Mouse (Mus musculus): ENCODE measurements around the gene Psmc3ip. TPM values are rescaled to one million over a fixed set of nuclear protein-coding genes. Genes with fewer than 3 reads are reported as not detected.

Gene Psmc3ip
- 57.0 and 64.8 TPM in 2 replicates for polyA plus RNA-seq (2014; fragmentation: Nextera tagmentation; extraction: Ambion mirVana)

DNA sequence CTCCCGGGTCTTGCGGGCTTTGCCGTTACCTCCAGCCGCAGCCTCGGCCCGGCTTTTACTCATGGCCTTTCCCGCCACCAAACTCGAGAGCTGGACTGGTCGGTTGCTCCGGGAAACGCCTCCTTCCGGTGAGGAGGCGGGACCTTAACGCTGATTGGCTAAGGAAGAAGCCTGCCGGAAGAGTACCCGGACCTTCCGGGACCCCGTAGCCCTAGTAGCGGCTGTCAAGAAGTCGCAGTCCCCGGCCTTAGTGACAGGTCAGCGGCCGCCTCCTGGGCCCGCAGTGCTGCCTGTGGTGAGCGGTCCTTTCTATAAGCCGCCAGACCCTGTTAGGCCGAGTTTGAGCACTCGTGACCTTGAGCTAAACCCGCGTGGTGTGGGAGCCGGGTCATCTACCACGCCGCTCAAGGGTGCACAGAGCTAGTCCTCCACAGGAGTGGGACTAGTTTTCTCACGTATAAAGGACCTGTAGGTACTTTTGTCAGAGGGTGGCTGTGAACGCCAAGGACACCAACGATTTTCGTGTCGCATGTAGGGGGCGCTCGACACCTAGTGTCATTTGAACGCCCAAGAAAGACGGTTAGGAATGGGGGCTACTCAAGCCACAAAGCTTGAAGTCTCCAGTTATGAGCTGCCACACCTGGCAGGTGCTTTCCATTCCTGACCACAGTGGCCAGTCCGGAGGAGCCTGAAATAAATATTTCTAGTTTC, at the start of gene Psmc3ip:
TSS of gene Psmc3ip (minus strand) at position 123 of the 711 bp plus-strand sequence.
- Histone ChIP-seq H3K27me3 (ENCODE audit: control insufficient read depth, insufficient read depth, low read length) (no peaks in the 10 kb centered on the region), H3K9me3 (ENCODE audit: control insufficient read depth, low read length) (no peaks in the 10 kb centered on the region), H3K9ac (ENCODE audit: low read length) (peak within 1 kb of the TSS; percentile 79), H3K4me2 (peak within 1 kb of the TSS; percentile 90), H3K4me1 (ENCODE audit: control insufficient read depth, insufficient read depth, low read length) (peaks cover 8% of the 10 kb centered on the region), H3K36me3 (ENCODE audit: control insufficient read depth, insufficient read depth, low read length) (peaks cover 27% of the 10 kb centered on the region), H3K4me3 (ENCODE audit: low read depth, low read length) (peak within 1 kb of the TSS; percentile 65), H3K27ac (ENCODE audit: low read depth, low read length) (peak within 1 kb of the TSS; percentile 75)
- ATAC-seq (ENCODE audit: low FRiP score) (peak; percentile 97), DNase-seq (ENCODE audit: low spot score, missing footprints) (peak; percentile 99)
- 1% methylated on average over 43 of the region's 43 CpGs for WGBS

DNA sequence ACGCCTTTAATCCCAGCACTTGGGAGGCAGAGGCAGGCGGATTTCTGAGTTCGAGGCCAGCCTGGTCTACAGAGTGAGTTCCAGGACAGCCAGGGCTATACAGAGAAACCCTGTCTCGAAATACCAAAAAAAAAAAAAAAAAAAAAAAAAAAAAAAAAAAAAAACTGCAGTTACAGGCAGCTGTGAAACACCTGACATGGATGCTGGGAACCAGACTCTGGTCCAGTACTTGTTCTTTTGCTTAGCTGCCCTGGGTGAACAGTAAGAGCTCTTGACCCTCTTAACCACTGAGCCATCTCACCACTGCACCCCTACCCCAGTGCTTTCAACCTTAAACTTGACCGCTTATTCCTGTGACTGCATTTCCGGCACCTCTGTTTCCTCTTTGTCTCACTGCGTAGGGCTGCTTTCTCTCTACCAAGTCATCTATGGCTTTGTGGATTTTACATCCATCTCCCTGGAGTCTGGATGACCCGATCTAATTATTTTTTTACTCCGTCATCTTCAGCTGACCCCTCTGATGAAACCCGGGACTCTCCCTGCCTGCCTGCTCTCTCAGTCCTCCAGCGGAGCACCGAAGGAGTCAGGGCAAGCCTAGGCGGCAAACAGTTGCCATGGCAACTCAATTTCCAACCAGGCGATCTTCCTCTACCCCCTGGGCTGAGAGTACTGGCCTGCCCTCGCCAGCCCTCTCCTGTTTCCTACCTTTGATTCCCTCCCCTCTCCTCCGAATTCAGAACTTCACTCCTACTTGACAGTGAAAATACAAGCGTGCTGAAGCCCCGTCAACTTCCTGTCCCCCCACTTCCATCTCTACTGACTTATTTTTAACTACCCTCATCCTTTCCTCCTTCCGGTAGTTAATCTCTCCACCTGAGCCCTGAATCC, 48.3 kb upstream of the Psmc3ip start:
- Histone ChIP-seq H3K9me3 (ENCODE audit: control insufficient read depth, low read length) (no peaks in the 10 kb centered on the region), H3K4me2 (peak overlapping the region; percentile 45), H3K4me3 (ENCODE audit: low read depth, low read length) (peak overlapping the region; percentile 20; the same call in 1 of the 2 replicates), H3K27ac (ENCODE audit: low read depth, low read length) (no peak overlapping the region), H3K27me3 (ENCODE audit: control insufficient read depth, insufficient read depth, low read length) (no peaks in the 10 kb centered on the region), H3K9ac (ENCODE audit: low read length) (peak overlapping the region; percentile 59), H3K4me1 (ENCODE audit: control insufficient read depth, insufficient read depth, low read length) (peaks cover 3% of the 10 kb centered on the region; the same call in 1 of the 2 replicates), H3K36me3 (ENCODE audit: control insufficient read depth, insufficient read depth, low read length) (no peaks in the 10 kb centered on the region)
- ATAC-seq (ENCODE audit: low FRiP score), result peak; percentile 79; the same call in 1 of the 2 replicates
- WGBS, result 21% methylated on average over 18 of the region's 19 CpGs
- DNase-seq (ENCODE audit: low spot score, missing footprints), result peak; percentile 95

DNA sequence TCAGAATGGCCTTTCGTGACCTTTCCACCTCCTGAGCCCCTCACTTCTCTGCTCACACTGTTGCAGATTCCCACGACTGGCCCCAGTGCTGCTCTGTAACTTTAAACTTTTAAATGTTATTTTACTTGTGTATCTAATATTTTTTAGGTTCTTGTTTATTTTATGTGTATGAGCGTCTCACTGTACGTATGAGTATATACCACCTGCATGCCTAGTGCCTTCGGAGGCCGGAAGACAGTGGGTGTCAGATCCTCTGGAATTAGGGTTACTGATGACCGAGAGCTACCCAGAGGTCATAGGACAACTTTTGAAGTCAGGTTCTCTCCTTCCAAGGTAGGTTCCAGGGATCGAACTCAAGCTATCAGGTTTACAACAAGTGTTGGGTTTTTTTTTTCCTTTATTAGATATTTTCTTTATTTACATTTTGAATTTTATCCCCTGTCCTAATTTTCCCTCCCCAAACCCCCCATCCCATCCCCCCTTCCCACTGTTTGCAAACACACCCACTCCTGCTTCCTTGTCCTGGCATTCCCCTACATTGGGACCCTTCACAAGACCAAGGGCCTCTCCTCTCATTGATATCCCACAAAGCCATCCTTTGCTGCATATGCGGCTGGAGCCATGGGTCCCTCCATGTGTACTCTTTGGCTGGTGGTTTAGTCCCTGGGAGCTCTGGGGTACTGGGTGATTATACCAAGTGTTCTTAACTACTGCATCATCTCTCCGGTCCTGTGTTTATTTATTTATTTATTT, 47.2 kb upstream of the Psmc3ip start:
- H3K4me1 ChIP-seq (ENCODE audit: control insufficient read depth, insufficient read depth, low read length), result peaks cover 3% of the 10 kb centered on the region; the same call in 1 of the 2 replicates
- H3K27ac ChIP-seq (ENCODE audit: low read depth, low read length), result no peak overlapping the region
- H3K4me2 ChIP-seq, result no peak overlapping the region
- H3K4me3 ChIP-seq (ENCODE audit: low read depth, low read length), result no peak overlapping the region
- ATAC-seq (ENCODE audit: low FRiP score) (no peak), DNase-seq (ENCODE audit: low spot score, missing footprints) (peak; percentile 61)
- 88% methylated on average over 10 of the region's 10 CpGs for WGBS
- no peak overlapping the region for H3K9ac ChIP-seq (ENCODE audit: low read length)
- H3K9me3 ChIP-seq (ENCODE audit: control insufficient read depth, low read length), result no peaks in the 10 kb centered on the region
- H3K27me3 ChIP-seq (ENCODE audit: control insufficient read depth, insufficient read depth, low read length), result no peaks in the 10 kb centered on the region
- no peaks in the 10 kb centered on the region for H3K36me3 ChIP-seq (ENCODE audit: control insufficient read depth, insufficient read depth, low read length)

DNA sequence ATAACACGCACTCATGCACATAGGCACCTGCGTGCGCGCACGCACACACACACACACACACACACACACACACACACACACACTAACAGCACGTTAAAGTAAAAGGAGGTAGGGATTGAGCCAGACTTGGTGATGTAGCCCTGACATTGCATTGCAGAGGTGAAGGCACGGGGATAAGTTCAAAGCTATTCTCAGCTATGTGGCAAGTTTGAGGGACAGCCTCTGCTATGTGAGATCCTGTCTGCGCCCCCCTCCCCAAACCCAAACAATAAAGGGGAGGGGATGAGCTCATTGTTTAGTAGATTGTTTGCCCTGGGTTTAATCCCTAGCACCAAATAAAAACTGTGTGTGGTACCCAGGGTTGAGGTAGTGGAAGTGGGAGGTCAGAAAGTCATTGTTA, 45.9 kb upstream of the Psmc3ip start:
- no peak for ATAC-seq (ENCODE audit: low FRiP score)
- no peak overlapping the region for H3K4me2 ChIP-seq
- DNase-seq (ENCODE audit: low spot score, missing footprints), result peak; percentile 71
- H3K9ac ChIP-seq (ENCODE audit: low read length), result no peak overlapping the region
- peaks cover 3% of the 10 kb centered on the region; the same call in 1 of the 2 replicates for H3K4me1 ChIP-seq (ENCODE audit: control insufficient read depth, insufficient read depth, low read length)
- no peaks in the 10 kb centered on the region for H3K27me3 ChIP-seq (ENCODE audit: control insufficient read depth, insufficient read depth, low read length)
- H3K4me3 ChIP-seq (ENCODE audit: low read depth, low read length), result no peak overlapping the region
- H3K27ac ChIP-seq (ENCODE audit: low read depth, low read length), result no peak overlapping the region
- no peaks in the 10 kb centered on the region for H3K9me3 ChIP-seq (ENCODE audit: control insufficient read depth, low read length)
- WGBS, result 75% methylated on average over 8 of the region's 8 CpGs
- no peaks in the 10 kb centered on the region for H3K36me3 ChIP-seq (ENCODE audit: control insufficient read depth, insufficient read depth, low read length)

DNA sequence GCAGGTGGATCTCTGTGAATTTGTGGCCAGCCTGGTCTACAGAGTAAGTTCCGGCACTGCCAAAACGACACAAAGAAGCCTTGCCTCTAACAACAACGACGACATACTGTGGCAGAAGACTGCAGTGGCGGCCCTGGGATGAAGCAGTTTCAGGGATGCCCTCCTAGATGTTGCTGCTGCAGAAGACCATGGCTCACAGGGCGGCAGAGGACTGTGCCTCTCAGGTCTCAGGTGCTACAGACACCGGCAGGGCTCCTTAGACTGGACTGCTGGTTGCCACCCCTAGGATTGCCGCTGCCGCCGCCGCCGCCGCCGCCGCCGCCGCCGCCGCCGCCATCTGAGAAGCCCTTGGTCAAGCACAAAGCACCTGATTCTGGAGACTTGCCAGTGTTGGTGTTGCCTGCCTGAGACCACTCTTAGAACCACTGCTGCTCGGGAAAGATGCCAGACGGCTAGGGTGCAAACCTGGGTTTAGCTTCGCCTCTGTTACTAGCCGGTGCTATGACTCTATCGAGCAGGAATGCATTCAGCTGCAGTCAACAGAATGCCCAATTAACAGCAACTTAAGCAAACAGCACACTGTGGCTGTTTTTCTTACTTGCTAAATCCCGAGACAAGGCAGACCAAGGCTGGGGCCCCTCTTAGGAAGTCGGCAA, 45.1 kb upstream of the Psmc3ip start:
- no peak for ATAC-seq (ENCODE audit: low FRiP score)
- Histone ChIP-seq H3K9me3 (ENCODE audit: control insufficient read depth, low read length) (no peaks in the 10 kb centered on the region), H3K27ac (ENCODE audit: low read depth, low read length) (no peak overlapping the region)

DNA sequence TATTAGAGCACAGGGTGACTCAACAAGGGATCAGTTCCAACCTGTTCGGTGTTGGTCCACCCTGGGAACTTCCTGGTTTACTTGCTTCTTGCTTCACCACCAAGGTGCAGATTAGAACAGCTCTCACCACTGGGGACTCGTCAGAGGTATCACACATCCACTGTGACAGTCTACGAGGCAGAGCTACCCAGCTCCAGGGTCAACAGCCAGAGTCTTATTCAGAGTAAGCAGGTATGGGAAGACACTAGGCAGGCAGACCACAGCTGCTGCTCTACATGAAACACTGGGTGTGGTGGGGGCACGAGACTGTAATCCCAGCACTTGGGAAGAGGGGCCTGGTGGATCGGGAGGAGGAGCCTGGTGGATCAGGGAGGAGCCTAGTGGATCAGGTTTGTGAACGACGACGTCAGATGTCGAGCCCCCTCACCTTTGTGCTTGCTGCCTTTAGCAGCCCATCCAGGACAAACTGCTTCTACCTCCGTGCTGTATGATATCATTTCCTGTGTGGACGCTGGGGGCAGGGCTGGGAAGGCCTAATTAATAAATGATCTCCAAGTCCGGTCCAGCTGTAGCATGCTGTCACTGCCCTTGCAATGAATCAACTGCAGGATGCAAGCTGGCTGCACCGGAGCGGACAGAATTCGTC, 43.4 kb upstream of the Psmc3ip start:
- H3K9me3 ChIP-seq (ENCODE audit: control insufficient read depth, low read length), result no peaks in the 10 kb centered on the region
- peak overlapping the region; percentile 22 for H3K4me2 ChIP-seq
- H3K4me1 ChIP-seq (ENCODE audit: control insufficient read depth, insufficient read depth, low read length), result no peaks in the 10 kb centered on the region
- no peaks in the 10 kb centered on the region for H3K36me3 ChIP-seq (ENCODE audit: control insufficient read depth, insufficient read depth, low read length)
- DNase-seq (ENCODE audit: low spot score, missing footprints), result peak; percentile 88
- WGBS, result 30% methylated on average over 15 of the region's 15 CpGs
- peak; percentile 65; the same call in 1 of the 2 replicates for ATAC-seq (ENCODE audit: low FRiP score)
- no peak overlapping the region for H3K27ac ChIP-seq (ENCODE audit: low read depth, low read length)
- no peaks in the 10 kb centered on the region for H3K27me3 ChIP-seq (ENCODE audit: control insufficient read depth, insufficient read depth, low read length)
- 0 out of 2 replicates have a peak overlapping the region, but pooled peaks have one; percentile 0 for H3K9ac ChIP-seq (ENCODE audit: low read length)
- H3K4me3 ChIP-seq (ENCODE audit: low read depth, low read length), result no peak overlapping the region; the same call in 1 of the 2 replicates

More for the DNA sequence above, 45.1 kb upstream of the Psmc3ip start:
- no peaks in the 10 kb centered on the region for H3K36me3 ChIP-seq (ENCODE audit: control insufficient read depth, insufficient read depth, low read length)
- H3K27me3 ChIP-seq (ENCODE audit: control insufficient read depth, insufficient read depth, low read length), result no peaks in the 10 kb centered on the region
- peaks cover 3% of the 10 kb centered on the region; the same call in 1 of the 2 replicates for H3K4me1 ChIP-seq (ENCODE audit: control insufficient read depth, insufficient read depth, low read length)
- peak overlapping the region; percentile 6; the same call in 1 of the 2 replicates for H3K9ac ChIP-seq (ENCODE audit: low read length)
- 40% methylated on average over 27 of the region's 27 CpGs for WGBS
- H3K4me3 ChIP-seq (ENCODE audit: low read depth, low read length), result peak overlapping the region; percentile 11; the same call in 1 of the 2 replicates
- DNase-seq (ENCODE audit: low spot score, missing footprints), result peak; percentile 91
- H3K4me2 ChIP-seq, result peak overlapping the region; percentile 41

DNA sequence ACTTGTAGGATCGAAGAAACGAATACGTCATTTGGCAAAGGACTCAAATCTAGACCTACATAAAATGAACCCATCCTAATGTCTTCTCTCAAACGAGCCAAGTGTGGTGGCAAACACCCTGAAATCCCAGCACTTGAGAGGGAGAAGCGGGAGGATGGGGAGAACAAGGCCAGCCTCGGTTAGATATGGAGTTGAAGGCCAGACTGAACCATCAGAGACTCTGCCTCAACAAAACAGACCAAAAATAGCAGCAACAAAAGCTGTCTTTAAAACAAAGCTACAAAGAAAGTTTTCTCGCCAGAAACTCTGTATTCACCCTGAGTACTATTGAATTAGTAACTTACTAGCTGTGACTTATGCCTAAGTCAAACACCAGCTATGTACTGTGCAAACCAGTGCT, 41.8 kb upstream of the Psmc3ip start:
- Histone ChIP-seq H3K36me3 (ENCODE audit: control insufficient read depth, insufficient read depth, low read length) (no peaks in the 10 kb centered on the region), H3K4me2 (no peak overlapping the region), H3K4me1 (ENCODE audit: control insufficient read depth, insufficient read depth, low read length) (no peaks in the 10 kb centered on the region), H3K27me3 (ENCODE audit: control insufficient read depth, insufficient read depth, low read length) (no peaks in the 10 kb centered on the region), H3K4me3 (ENCODE audit: low read depth, low read length) (no peak overlapping the region), H3K9ac (ENCODE audit: low read length) (no peak overlapping the region), H3K27ac (ENCODE audit: low read depth, low read length) (no peak overlapping the region), H3K9me3 (ENCODE audit: control insufficient read depth, low read length) (no peaks in the 10 kb centered on the region)
- DNase-seq (ENCODE audit: low spot score, missing footprints), result peak; percentile 79
- WGBS, result 85% methylated on average over 7 of the region's 7 CpGs
- no peak for ATAC-seq (ENCODE audit: low FRiP score)
